Mouse (Mus musculus): Measurements from ENCODE around the gene Trrap. TPM values are rescaled to one million over a fixed set of nuclear protein-coding genes. Genes with fewer than 3 reads are reported as not detected.
"Not testable (repeated sequence)": the region's sequence is repeated elsewhere in the genome, so short reads cannot be mapped to it uniquely, and the experiment has no call there.

Gene Trrap
- total RNA-seq (2014; rRNA removed): 149 and 156 TPM in 2 replicates
- polyA plus RNA-seq (2015; fragmentation: Nextera tagmentation; extraction: Ambion mirVana): 58.4 and 61.2 TPM in 2 replicates

GRCm38 (mm10) chr5:144767106-144767798 lies at the start of gene Trrap:
TSS of gene Trrap (plus strand) at chr5:144767732.
- Histone ChIP-seq H3K27ac (peak within 1 kb of the TSS; percentile 98), H3K4me3 (ENCODE audit: low read length) (peak within 1 kb of the TSS; percentile 87), H3K4me1 (ENCODE audit: insufficient read depth, low read length) (peaks cover 12% of the 10 kb centered on the region; the same call in 1 of the 2 replicates), H3K4me2 (ENCODE audit: low read depth, low read length) (peak within 1 kb of the TSS; percentile 93), H3K9ac (replicated peaks; ENCODE audit: low read length) (peak within 1 kb of the TSS; percentile 87)
- not testable (repeated sequence) for H3K36me3 ChIP-seq (ENCODE audit: insufficient read depth, low read length); H3K27me3 ChIP-seq (ENCODE audit: insufficient read depth, low read length); H3K9me3 ChIP-seq (ENCODE audit: low read length); DNase-seq (ENCODE audit: low spot score)
- WGBS: 78% methylated on average over 14 of the region's 15 CpGs
- 0 out of 2 replicates have a peak, but pooled peaks have one; percentile 0 for ATAC-seq

GRCm38 (mm10) chr5:144719781-144720180 lies 47.8 kb upstream of the Trrap start:
- DNase-seq (ENCODE audit: low spot score) (peak; percentile 47), ATAC-seq (no peak)
- H3K9me3 ChIP-seq (ENCODE audit: low read length): no peaks in the 10 kb centered on the region
- no peaks in the 10 kb centered on the region for H3K4me1 ChIP-seq (ENCODE audit: insufficient read depth, low read length)
- no peak overlapping the region for H3K9ac ChIP-seq (replicated peaks; ENCODE audit: low read length)
- no peaks in the 10 kb centered on the region for H3K36me3 ChIP-seq (ENCODE audit: insufficient read depth, low read length)
- 36% methylated on average over 6 of the region's 6 CpGs for WGBS
- H3K27ac ChIP-seq: peak overlapping the region; percentile 51; the same call in 1 of the 2 replicates
- no peak overlapping the region for H3K4me2 ChIP-seq (ENCODE audit: low read depth, low read length)
- H3K27me3 ChIP-seq (ENCODE audit: insufficient read depth, low read length): no peaks in the 10 kb centered on the region
- TF ChIP-seq CTCF (IDR thresholded peaks at IDR 0.05; ENCODE audit: low read depth): no peak
- no peak overlapping the region for H3K4me3 ChIP-seq (ENCODE audit: low read length)

GRCm38 (mm10) chr5:144720281-144720680 lies 47.3 kb upstream of the Trrap start:
- 57% methylated on average over 4 of the region's 4 CpGs for WGBS
- H3K9me3 ChIP-seq (ENCODE audit: low read length): no peaks in the 10 kb centered on the region
- no peak for TF ChIP-seq CTCF (IDR thresholded peaks at IDR 0.05; ENCODE audit: low read depth)
- no peaks in the 10 kb centered on the region for H3K27me3 ChIP-seq (ENCODE audit: insufficient read depth, low read length)
- H3K4me1 ChIP-seq (ENCODE audit: insufficient read depth, low read length): no peaks in the 10 kb centered on the region
- H3K4me2 ChIP-seq (ENCODE audit: low read depth, low read length): no peak overlapping the region
- H3K9ac ChIP-seq (replicated peaks; ENCODE audit: low read length): no peak overlapping the region
- ATAC-seq: 0 out of 2 replicates have a peak, but pooled peaks have one; percentile 24
- H3K4me3 ChIP-seq (ENCODE audit: low read length): no peak overlapping the region
- no peaks in the 10 kb centered on the region for H3K36me3 ChIP-seq (ENCODE audit: insufficient read depth, low read length)
- DNase-seq (ENCODE audit: low spot score): no peak
- peak overlapping the region; percentile 51; the same call in 1 of the 2 replicates for H3K27ac ChIP-seq

GRCm38 (mm10) chr5:144724926-144725325 lies 42.6 kb upstream of the Trrap start:
- DNase-seq (ENCODE audit: low spot score) (no peak), ATAC-seq (no peak)
- 18% methylated on average over 2 of the region's 2 CpGs for WGBS
- Histone ChIP-seq H3K9me3 (ENCODE audit: low read length) (no peaks in the 10 kb centered on the region), H3K36me3 (ENCODE audit: insufficient read depth, low read length) (no peaks in the 10 kb centered on the region), H3K4me3 (ENCODE audit: low read length) (no peak overlapping the region), H3K9ac (replicated peaks; ENCODE audit: low read length) (no peak overlapping the region), H3K4me2 (ENCODE audit: low read depth, low read length) (no peak overlapping the region), H3K4me1 (ENCODE audit: insufficient read depth, low read length) (no peaks in the 10 kb centered on the region), H3K27me3 (ENCODE audit: insufficient read depth, low read length) (no peaks in the 10 kb centered on the region), H3K27ac (no peak overlapping the region)
- no peak for TF ChIP-seq CTCF (IDR thresholded peaks at IDR 0.05; ENCODE audit: low read depth)

GRCm38 (mm10) chr5:144725554-144725953 lies 42.0 kb upstream of the Trrap start:
- no peak for ATAC-seq
- WGBS: 73% methylated on average over 3 of the region's 3 CpGs

GRCm38 (mm10) chr5:144727119-144727518 lies 40.4 kb upstream of the Trrap start:
- peak; percentile 68; the same call in 1 of the 2 replicates for ATAC-seq
- peak; percentile 86 for DNase-seq (ENCODE audit: low spot score)
- no peaks in the 10 kb centered on the region for H3K36me3 ChIP-seq (ENCODE audit: insufficient read depth, low read length)
- no peaks in the 10 kb centered on the region for H3K4me1 ChIP-seq (ENCODE audit: insufficient read depth, low read length)
- no peak overlapping the region for H3K27ac ChIP-seq
- no peak overlapping the region for H3K9ac ChIP-seq (replicated peaks; ENCODE audit: low read length)
- no peak overlapping the region for H3K4me2 ChIP-seq (ENCODE audit: low read depth, low read length)
- peak; percentile 97 for TF ChIP-seq CTCF (IDR thresholded peaks at IDR 0.05; ENCODE audit: low read depth)
- no peaks in the 10 kb centered on the region for H3K27me3 ChIP-seq (ENCODE audit: insufficient read depth, low read length)
- no peaks in the 10 kb centered on the region for H3K9me3 ChIP-seq (ENCODE audit: low read length)
- H3K4me3 ChIP-seq (ENCODE audit: low read length): no peak overlapping the region
- WGBS: 6% methylated on average over 9 of the region's 9 CpGs

More at GRCm38 (mm10) chr5:144725554-144725953, 42.0 kb upstream of the Trrap start:
- no peaks in the 10 kb centered on the region for H3K36me3 ChIP-seq (ENCODE audit: insufficient read depth, low read length)
- peak; percentile 26; the same call in 1 of the 2 replicates for TF ChIP-seq CTCF (IDR thresholded peaks at IDR 0.05; ENCODE audit: low read depth)
- no peak overlapping the region for H3K4me2 ChIP-seq (ENCODE audit: low read depth, low read length)
- no peaks in the 10 kb centered on the region for H3K9me3 ChIP-seq (ENCODE audit: low read length)
- H3K27me3 ChIP-seq (ENCODE audit: insufficient read depth, low read length): no peaks in the 10 kb centered on the region
- H3K9ac ChIP-seq (replicated peaks; ENCODE audit: low read length): no peak overlapping the region
- H3K4me1 ChIP-seq (ENCODE audit: insufficient read depth, low read length): no peaks in the 10 kb centered on the region
- no peak overlapping the region for H3K27ac ChIP-seq
- no peak for DNase-seq (ENCODE audit: low spot score)
- H3K4me3 ChIP-seq (ENCODE audit: low read length): no peak overlapping the region

- ATAC-seq: no peak
- H3K27ac ChIP-seq: no peak overlapping the region
- 32% methylated on average over 5 of the region's 5 CpGs for WGBS
- H3K9ac ChIP-seq (replicated peaks; ENCODE audit: low read length): no peak overlapping the region
- no peak overlapping the region for H3K4me3 ChIP-seq (ENCODE audit: low read length)
- TF ChIP-seq CTCF (IDR thresholded peaks at IDR 0.05; ENCODE audit: low read depth): no peak
- no peak overlapping the region for H3K4me2 ChIP-seq (ENCODE audit: low read depth, low read length)
- H3K9me3 ChIP-seq (ENCODE audit: low read length): no peaks in the 10 kb centered on the region
- DNase-seq (ENCODE audit: low spot score): no peak
- no peaks in the 10 kb centered on the region for H3K36me3 ChIP-seq (ENCODE audit: insufficient read depth, low read length)
- H3K4me1 ChIP-seq (ENCODE audit: insufficient read depth, low read length): no peaks in the 10 kb centered on the region
- H3K27me3 ChIP-seq (ENCODE audit: insufficient read depth, low read length): no peaks in the 10 kb centered on the region
These were observed 39.3 kb upstream of the Trrap start for GRCm38 (mm10) chr5:144728237-144728636.

Data from hindbrain, postnatal 0 days (tissue).